27 mouse cellular contexts compared by ENCODE assay signal in genomic region chr6:5768576-5768975, GRCm38 (mm10). TPM values are rescaled to one million over a fixed set of nuclear protein-coding genes. Genes with fewer than 3 reads are reported as not detected.
DNase-seq lines count a peak whose midpoint lies in the region; ATAC-seq lines count a peak whose summit lies in the region.
"Had no signal": no experiment of that assay in that cellular context is flagged by ENCODE, and none has a peak within 500 bp of the region (broad histone marks: within the 10 kb centered on the region; RNA-seq: fewer than 3 reads in every experiment).

No protein-coding gene starts in this region.

- no peak for ATAC-seq in intestine, embryonic 16.5 days
- ATAC-seq: activated CD4-positive, CD25-positive, alpha-beta regulatory T cell, adult 4 months; hindbrain, embryonic 16.5 days; intestine, postnatal 0 days had no signal

- no peaks in the 10 kb centered on the region for H3K27me3 ChIP-seq in intestine, embryonic 16.5 days (replicated peaks; ENCODE audit: control insufficient read depth, insufficient read depth, low read length)
- H3K27me3 ChIP-seq: CH12.LX; embryonic facial prominence, embryonic 15.5 days; limb, embryonic 13.5 days; liver, embryonic 13.5 days had no signal

- no peak overlapping the region for H3K9ac ChIP-seq in intestine, embryonic 16.5 days (ENCODE audit: low read depth, low read length)
- H3K9ac ChIP-seq: embryonic facial prominence, embryonic 15.5 days; limb, embryonic 13.5 days; liver, embryonic 13.5 days had no signal

- intact Hi-C loops in left cerebral cortex, postnatal 4 days (cut with DNase I): no loop called here
- intact Hi-C loops in left cerebral cortex, postnatal 10 days (cut with DNase I): no loop called here

- H3K4me3 ChIP-seq in intestine, embryonic 16.5 days (ENCODE audit: low read length): no peak overlapping the region
- H3K4me3 ChIP-seq: embryonic facial prominence, embryonic 15.5 days; heart, embryonic 10.5 days; layer of hippocampus, adult 2 months; limb, embryonic 13.5 days; liver, embryonic 13.5 days had no signal

- H3K4me1 ChIP-seq in intestine, embryonic 16.5 days (ENCODE audit: control insufficient read depth, insufficient read depth, low read length): no peaks in the 10 kb centered on the region
- H3K4me1 ChIP-seq: embryonic facial prominence, embryonic 15.5 days; heart, embryonic 10.5 days; limb, embryonic 13.5 days; liver, embryonic 13.5 days had no signal

- H3K27ac ChIP-seq in intestine, embryonic 16.5 days (ENCODE audit: low read length): no peak overlapping the region
- H3K27ac ChIP-seq: embryonic facial prominence, embryonic 15.5 days; heart, embryonic 10.5 days; layer of hippocampus, adult 2 months; limb, embryonic 13.5 days; liver, embryonic 13.5 days had no signal

- DNase-seq in left cerebral cortex, postnatal 4 days: peak; percentile 78
- DNase-seq in left cerebral cortex, postnatal 10 days (ENCODE audit: extremely low spot score in 1 of 2, low spot score in 2 of 2): no peak
- peak; percentile 21 for DNase-seq in cerebellum, adult 11 months
- peak; percentile 62 for DNase-seq in cerebellum, adult 9-11 months
- no peak for DNase-seq in urinary bladder, postnatal 10 days (ENCODE audit: low spot score)
- DNase-seq in right cerebral cortex, postnatal 25 days: no peak
- DNase-seq: adrenal gland, postnatal 10 days; B cell, adult 2 months; kidney, postnatal 25 days; liver, embryonic 13.5 days; lung, adult 2 months; lung, postnatal 14 days; right cerebral cortex, postnatal 14 days had no signal

- no peaks in the 10 kb centered on the region for H3K36me3 ChIP-seq in intestine, embryonic 16.5 days (ENCODE audit: control insufficient read depth, insufficient read depth, low read length)
- H3K36me3 ChIP-seq: embryonic facial prominence, embryonic 15.5 days; G1E; heart, embryonic 10.5 days; limb, embryonic 13.5 days; liver, embryonic 13.5 days had no signal

- H3K4me2 ChIP-seq in intestine, embryonic 16.5 days (ENCODE audit: low read depth, low read length): no peak overlapping the region
- H3K4me2 ChIP-seq: embryonic facial prominence, embryonic 15.5 days; limb, embryonic 13.5 days; liver, embryonic 13.5 days; midbrain, embryonic 11.5 days had no signal

- 69% methylated on average over 1 of the region's 1 CpGs for WGBS in intestine, embryonic 16.5 days

- H3K9me3 ChIP-seq in intestine, embryonic 16.5 days (ENCODE audit: control insufficient read depth, low read length): no peaks in the 10 kb centered on the region
- H3K9me3 ChIP-seq: embryonic facial prominence, embryonic 15.5 days; G1E; heart, embryonic 10.5 days; limb, embryonic 13.5 days; liver, embryonic 13.5 days had no signal

RNA-seq across cellular contexts. Expression of gene Dync1i1, which starts 43.1 kb away (rescaled TPM):
- 100 to 1,000 TPM; 188 to 197 TPM for total RNA-seq in left cerebral cortex, postnatal 4 days (2021)
- 100 to 1,000 TPM; 169 to 176 TPM for total RNA-seq in left cerebral cortex, postnatal 10 days (2021)
- 0.26 and 0.64 TPM in 2 replicates for polyA plus RNA-seq in intestine, embryonic 16.5 days (2015; fragmentation: Nextera tagmentation; extraction: Ambion mirVana)
- total RNA-seq: CH12.LX; megakaryocyte progenitor cell, adult 5-6 weeks; monocyte, adult 5-6 weeks; neutrophil, adult 5-6 weeks had no signal
- polyA plus RNA-seq: activated CD4-positive, CD25-positive, alpha-beta regulatory T cell, adult 4 months; G1E had no signal

Comparison
In these comparisons a context has a peak if more than half of its experiments do, and no peak if none do; other contexts are left out.
1. DNase-seq: peak in left cerebral cortex, postnatal 4 days (single experiment), cerebellum, adult 11 months (single experiment) and cerebellum, adult 9-11 months (single experiment); none in left cerebral cortex, postnatal 10 days (0 of 2), urinary bladder, postnatal 10 days (single experiment) and right cerebral cortex, postnatal 25 days (single experiment).